ENCODE assay signal across 32 mouse cellular contexts in the genomic region with DNA sequence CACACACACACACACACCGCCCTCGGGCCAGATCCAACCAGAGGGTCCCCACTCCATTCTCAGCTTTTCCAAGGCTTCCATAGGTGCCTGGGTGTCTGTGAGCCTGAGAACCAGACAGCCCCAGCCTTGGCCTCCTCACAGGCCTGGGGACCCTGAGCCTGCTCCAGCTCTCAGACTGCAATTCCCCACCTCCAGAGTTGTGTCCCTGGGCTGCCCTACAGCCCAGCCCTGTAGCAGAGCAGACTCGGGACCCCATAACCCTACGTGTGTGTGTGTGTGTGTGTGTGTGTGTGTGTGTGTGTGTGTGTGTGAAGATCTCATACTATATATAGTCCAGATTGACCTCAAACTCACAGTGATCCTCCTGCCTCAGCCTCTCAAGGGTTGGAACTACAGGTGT. TPM values are rescaled to one million over a fixed set of nuclear protein-coding genes. Genes with fewer than 3 reads are reported as not detected.
DNase-seq lines count a peak whose midpoint lies in the region; ATAC-seq lines count a peak whose summit lies in the region.
"Had no signal": no experiment of that assay in that cellular context is flagged by ENCODE, and none has a peak within 500 bp of the region (broad histone marks: within the 10 kb centered on the region; RNA-seq: fewer than 3 reads in every experiment).

No protein-coding gene starts in this region.

- ATAC-seq in lung, embryonic 16.5 days (ENCODE audit: low read depth): peak; percentile 59
- peak; percentile 70 for ATAC-seq in stomach, embryonic 16.5 days (ENCODE audit: insufficient read depth, low FRiP score)
- ATAC-seq: forebrain, postnatal 0 days; hindbrain, embryonic 16.5 days; midbrain, embryonic 16.5 days had no signal

- no peak overlapping the region for H3K4me3 ChIP-seq in lung, embryonic 16.5 days (ENCODE audit: low read length)
- peak overlapping the region; percentile 16; the same call in 1 of the 2 replicates for H3K4me3 ChIP-seq in brown adipose tissue, adult 24 weeks (ENCODE audit: insufficient read depth, low read depth, low read length)
- H3K4me3 ChIP-seq in stomach, embryonic 16.5 days (replicated peaks; ENCODE audit: low read length): no peak overlapping the region
- H3K4me3 ChIP-seq: forebrain, embryonic 12.5 days; limb, embryonic 12.5 days; liver, embryonic 15.5 days; myocyte; neural tube, embryonic 13.5 days had no signal

- H3K27ac ChIP-seq in lung, embryonic 16.5 days (ENCODE audit: low read length): peak overlapping the region; percentile 37; the same call in 1 of the 2 replicates
- H3K27ac ChIP-seq in brown adipose tissue, adult 24 weeks (replicated peaks; ENCODE audit: low read depth, low read length): peak overlapping the region; percentile 21; the same call in 1 of the 2 replicates
- peak overlapping the region; percentile 70 for H3K27ac ChIP-seq in stomach, embryonic 16.5 days (ENCODE audit: low read length)
- H3K27ac ChIP-seq: forebrain, embryonic 12.5 days; limb, embryonic 12.5 days; liver, embryonic 15.5 days; neural tube, embryonic 13.5 days had no signal

- DNase-seq in heart, postnatal 4 days: peak; percentile 24
- DNase-seq in heart, adult 9 months (ENCODE audit: low spot score in 2 of 2): no peak
- DNase-seq in lung, postnatal 25 days (ENCODE audit: low spot score): no peak
- DNase-seq in B cell, adult 2 months: no peak
- DNase-seq: adrenal gland, postnatal 25 days; cerebellum, adult 18-20 months; cerebellum, postnatal 10 days; forebrain, postnatal 0 days; gastrocnemius, postnatal 10 days; heart, postnatal 14 days; kidney, adult 9 months; right cerebral cortex, postnatal 4 days; thymus, adult 18-20 months; thymus, postnatal 36 days had no signal

- H3K4me1 ChIP-seq in lung, embryonic 16.5 days (replicated peaks; ENCODE audit: control insufficient read depth, insufficient read depth, low read length): peaks cover 8% of the 10 kb centered on the region; the same call in 1 of the 2 replicates
- H3K4me1 ChIP-seq in brown adipose tissue, adult 24 weeks (ENCODE audit: control insufficient read depth, insufficient read depth, insufficient read length, low read length): no peaks in the 10 kb centered on the region
- H3K4me1 ChIP-seq in stomach, embryonic 16.5 days (ENCODE audit: control insufficient read depth, insufficient read depth, low read length): 0 out of 2 replicates have a peak, but pooled peaks cover 3% of the 10 kb centered on the region
- H3K4me1 ChIP-seq: forebrain, embryonic 12.5 days had no signal

- H3K9me3 ChIP-seq in lung, embryonic 16.5 days (ENCODE audit: control insufficient read depth, low read length): no peaks in the 10 kb centered on the region
- no peaks in the 10 kb centered on the region for H3K9me3 ChIP-seq in stomach, embryonic 16.5 days (replicated peaks; ENCODE audit: control insufficient read depth, low read length)
- H3K9me3 ChIP-seq: forebrain, embryonic 12.5 days; limb, embryonic 12.5 days; liver, embryonic 15.5 days; neural tube, embryonic 13.5 days had no signal

- no peaks in the 10 kb centered on the region for H3K36me3 ChIP-seq in lung, embryonic 16.5 days (ENCODE audit: control insufficient read depth, insufficient read depth, low read length)
- no peaks in the 10 kb centered on the region for H3K36me3 ChIP-seq in stomach, embryonic 16.5 days (ENCODE audit: control insufficient read depth, insufficient read depth, low read length)
- H3K36me3 ChIP-seq: forebrain, embryonic 12.5 days; limb, embryonic 12.5 days; liver, embryonic 15.5 days; neural tube, embryonic 13.5 days had no signal

- peaks cover 2% of the 10 kb centered on the region; the same call in 1 of the 2 replicates for H3K27me3 ChIP-seq in lung, embryonic 16.5 days (ENCODE audit: control insufficient read depth, insufficient read depth, low read depth, low read length)
- H3K27me3 ChIP-seq in stomach, embryonic 16.5 days (ENCODE audit: control insufficient read depth, insufficient read depth, low read length): no peaks in the 10 kb centered on the region; the same call in 1 of the 2 replicates
- H3K27me3 ChIP-seq: liver, embryonic 15.5 days had no signal

- WGBS in lung, embryonic 16.5 days: 69% methylated on average over 4 of the region's 4 CpGs
- WGBS in stomach, embryonic 16.5 days: 79% methylated on average over 4 of the region's 4 CpGs

- H3K4me2 ChIP-seq in lung, embryonic 16.5 days (ENCODE audit: low read depth, low read length): no peak overlapping the region
- no peak overlapping the region for H3K4me2 ChIP-seq in stomach, embryonic 16.5 days (ENCODE audit: low read depth, low read length)
- H3K4me2 ChIP-seq: forebrain, embryonic 12.5 days; limb, embryonic 12.5 days; liver, embryonic 15.5 days; neural tube, embryonic 13.5 days had no signal

- H3K9ac ChIP-seq in lung, embryonic 16.5 days (ENCODE audit: low read length): no peak overlapping the region
- no peak overlapping the region for H3K9ac ChIP-seq in stomach, embryonic 16.5 days (ENCODE audit: low read length)
- H3K9ac ChIP-seq: forebrain, embryonic 12.5 days; forebrain, postnatal 0 days; limb, embryonic 12.5 days; liver, embryonic 15.5 days; neural tube, embryonic 13.5 days had no signal

RNA-seq across cellular contexts. Expression of gene Habp2, which starts 34.1 kb away (rescaled TPM):
- not detected for total RNA-seq in heart, postnatal 4 days (2021)
- polyA plus RNA-seq in lung, embryonic 16.5 days (2015; fragmentation: Nextera tagmentation; extraction: Ambion mirVana): 2.6 and 4.1 TPM in 2 replicates
- polyA plus RNA-seq in brown adipose tissue, adult 24 weeks (2012; ENCODE audit: insufficient read depth, insufficient read length, missing spikeins): not detected in 2 replicates
- polyA plus RNA-seq in stomach, embryonic 16.5 days (2015; fragmentation: Nextera tagmentation; extraction: Ambion mirVana): 34.5 and 41.5 TPM in 2 replicates
- total RNA-seq: adrenal gland, postnatal 25 days; common myeloid progenitor, adult 5-6 weeks; forebrain, postnatal 0 days; heart, adult 8-10 months; heart, postnatal 14 days; layer of hippocampus, adult 18-20 months; layer of hippocampus, postnatal 10 days; left cerebral cortex, adult 18-20 months; left cerebral cortex, postnatal 25 days; MEL had no signal
- polyA plus RNA-seq: forebrain, embryonic 12.5 days; forebrain, postnatal 0 days; hindbrain, embryonic 11.5 days; hindbrain, embryonic 16.5 days; limb, embryonic 12.5 days had no signal
